Comparison of ENCODE assay signal across 14 mouse cellular contexts in the genomic region with DNA sequence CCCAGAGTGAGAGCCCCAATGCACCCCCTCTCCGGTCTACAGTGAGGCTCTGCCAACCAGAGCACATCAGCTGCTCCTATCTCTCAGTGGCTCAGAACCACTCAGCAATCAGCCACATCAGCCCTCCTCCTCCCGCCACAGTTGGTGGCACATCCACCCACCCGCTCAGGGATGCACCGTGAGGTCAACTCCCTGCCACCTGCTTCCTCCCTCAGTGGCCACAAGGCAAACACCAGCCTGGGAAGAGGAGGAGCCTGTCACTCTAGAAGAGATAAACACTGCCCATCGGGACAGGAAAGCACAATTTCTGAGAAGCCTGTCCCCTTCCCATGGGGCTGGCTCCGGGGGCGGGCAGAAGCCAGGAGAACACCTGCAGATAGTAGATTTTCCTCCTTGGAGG. TPM values are rescaled to one million over a fixed set of nuclear protein-coding genes. Genes with fewer than 3 reads are reported as not detected.
DNase-seq lines count a peak whose midpoint lies in the region; ATAC-seq lines count a peak whose summit lies in the region.
"Had no signal": no experiment of that assay in that cellular context is flagged by ENCODE, and none has a peak within 500 bp of the region (broad histone marks: within the 10 kb centered on the region; RNA-seq: fewer than 3 reads in every experiment).

No protein-coding gene starts in this region.

- ATAC-seq in lung, embryonic 16.5 days (ENCODE audit: low read depth) = 0 out of 2 replicates have a peak, but pooled peaks have one; percentile 16
- ATAC-seq in embryonic facial prominence, embryonic 15.5 days (ENCODE audit: insufficient number of reproducible peaks, low FRiP score, low TSS enrichment, low read depth) = peak; percentile 48
- 0 out of 2 replicates have a peak, but pooled peaks have one; percentile 37 for ATAC-seq in monocyte, adult 5-6 weeks (replicated peaks; ENCODE audit: insufficient number of reproducible peaks, low FRiP score, low TSS enrichment, poor library complexity, severe bottlenecking)
- ATAC-seq: forebrain, embryonic 14.5 days had no signal

- no peak overlapping the region for H3K9ac ChIP-seq in lung, embryonic 16.5 days (ENCODE audit: low read length)
- H3K9ac ChIP-seq in embryonic facial prominence, embryonic 15.5 days = no peak overlapping the region
- H3K9ac ChIP-seq: limb, embryonic 12.5 days had no signal

- H3K4me1 ChIP-seq in lung, embryonic 16.5 days (replicated peaks; ENCODE audit: control insufficient read depth, insufficient read depth, low read length) = peaks cover 11% of the 10 kb centered on the region
- peaks cover 21% of the 10 kb centered on the region for H3K4me1 ChIP-seq in embryonic facial prominence, embryonic 15.5 days

- DNase-seq in lung, adult 18-20 months = no peak
- peak; percentile 54 for DNase-seq in thymus, postnatal 25 days
- DNase-seq in left cerebral cortex, adult 18-20 months (ENCODE audit: low spot score in 2 of 2) = no peak
- no peak for DNase-seq in heart, postnatal 10 days
- no peak for DNase-seq in adrenal gland, adult 8-10 months
- DNase-seq: heart, adult 18-20 months had no signal

- intact Hi-C loops in heart, postnatal 10 days (cut with DNase I) = no loop called here

- no peaks in the 10 kb centered on the region for H3K27me3 ChIP-seq in lung, embryonic 16.5 days (ENCODE audit: control insufficient read depth, insufficient read depth, low read depth, low read length)
- no peaks in the 10 kb centered on the region for H3K27me3 ChIP-seq in embryonic facial prominence, embryonic 15.5 days
- H3K27me3 ChIP-seq: limb, embryonic 12.5 days had no signal

- no peaks in the 10 kb centered on the region for H3K9me3 ChIP-seq in lung, embryonic 16.5 days (ENCODE audit: control insufficient read depth, low read length)
- H3K9me3 ChIP-seq in embryonic facial prominence, embryonic 15.5 days (replicated peaks) = no peaks in the 10 kb centered on the region
- H3K9me3 ChIP-seq: hindbrain, embryonic 10.5 days; limb, embryonic 12.5 days had no signal

- no peak overlapping the region for H3K4me3 ChIP-seq in lung, embryonic 16.5 days (ENCODE audit: low read length)
- no peak overlapping the region for H3K4me3 ChIP-seq in embryonic facial prominence, embryonic 15.5 days (replicated peaks)
- H3K4me3 ChIP-seq: hindbrain, embryonic 10.5 days; limb, embryonic 12.5 days had no signal

- no peak overlapping the region for H3K27ac ChIP-seq in lung, embryonic 16.5 days (ENCODE audit: low read length)
- no peak overlapping the region for H3K27ac ChIP-seq in embryonic facial prominence, embryonic 15.5 days (replicated peaks)
- H3K27ac ChIP-seq: hindbrain, embryonic 10.5 days; limb, embryonic 12.5 days had no signal

- no peaks in the 10 kb centered on the region for H3K36me3 ChIP-seq in lung, embryonic 16.5 days (ENCODE audit: control insufficient read depth, insufficient read depth, low read length)
- H3K36me3 ChIP-seq in embryonic facial prominence, embryonic 15.5 days = no peaks in the 10 kb centered on the region
- H3K36me3 ChIP-seq: hindbrain, embryonic 10.5 days; limb, embryonic 12.5 days had no signal

- WGBS in lung, embryonic 16.5 days = 19% methylated on average over 7 of the region's 7 CpGs
- 50% methylated on average over 7 of the region's 7 CpGs for WGBS in embryonic facial prominence, embryonic 15.5 days

- H3K4me2 ChIP-seq in lung, embryonic 16.5 days (ENCODE audit: low read depth, low read length) = no peak overlapping the region
- no peak overlapping the region for H3K4me2 ChIP-seq in embryonic facial prominence, embryonic 15.5 days (replicated peaks)
- H3K4me2 ChIP-seq: limb, embryonic 12.5 days had no signal

RNA-seq across cellular contexts. Expression of gene Cpn2, which starts 39.9 kb away (rescaled TPM):
- not detected in 2 replicates for polyA plus RNA-seq in lung, embryonic 16.5 days (2015; fragmentation: Nextera tagmentation; extraction: Ambion mirVana)
- polyA plus RNA-seq in embryonic facial prominence, embryonic 15.5 days (2015; fragmentation: Nextera tagmentation; extraction: Ambion mirVana) = not detected in 2 replicates
- 0.32 TPM in 1 of 3 replicates, not detected in the others for total RNA-seq in monocyte, adult 5-6 weeks (2017)
- total RNA-seq in left cerebral cortex, adult 18-20 months (2021) = not detected
- under 1 TPM; 0.30 to 0.67 TPM for total RNA-seq in heart, postnatal 10 days (2021)
- under 1 TPM; 0.12 to 0.91 (median 0.74) TPM for total RNA-seq in adrenal gland, adult 8-10 months (2022)
- total RNA-seq: MEL; midbrain, postnatal 0 days had no signal
- polyA plus RNA-seq: forebrain, embryonic 14.5 days; hindbrain, embryonic 10.5 days; limb, embryonic 12.5 days; midbrain, postnatal 0 days had no signal

RNA-seq across cellular contexts. Expression of gene Lrrc15, which starts 55.7 kb away (rescaled TPM):
- polyA plus RNA-seq in lung, embryonic 16.5 days (2015; fragmentation: Nextera tagmentation; extraction: Ambion mirVana) = 0.13 and 0.20 TPM in 2 replicates
- 4.9 and 5.9 TPM in 2 replicates for polyA plus RNA-seq in embryonic facial prominence, embryonic 15.5 days (2015; fragmentation: Nextera tagmentation; extraction: Ambion mirVana)
- 0.19 TPM in 1 of 3 replicates, not detected in the others for total RNA-seq in monocyte, adult 5-6 weeks (2017)
- not detected for total RNA-seq in left cerebral cortex, adult 18-20 months (2021)
- total RNA-seq in heart, postnatal 10 days (2021) = under 1 TPM; 0.60 to 0.65 TPM
- total RNA-seq in adrenal gland, adult 8-10 months (2022) = under 1 TPM in 3 of 4 experiments, not detected in 1; 0.03 to 0.15 (median 0.11) TPM
- total RNA-seq: MEL had no signal
